Mouse (Mus musculus) neural tube, embryonic 11.5 days (tissue): ENCODE results near the gene Gria1. TPM values are rescaled to one million over a fixed set of nuclear protein-coding genes. Genes with fewer than 3 reads are reported as not detected.
A peak's percentile ranks its signal among the peaks of the same experiment; 100 is the strongest.

Experiments used
- ATAC-seq: fragments of 200-750 bp; cut with Nextera tagmentation; 2 replicates; pipeline ENCODE4 v1.8.0; 2017; ENCODE audit warnings: moderate number of reproducible peaks, mild to moderate bottlenecking, moderate TSS enrichment, moderate library complexity; ENCODE audit not compliant: insufficient read depth, low FRiP score, low TSS enrichment
- DNase-seq: peaks from one replicate; pipeline ENCODE4 v3.0.0-alpha.2; 2015; ENCODE audit warnings: low spot score
- H3K27ac ChIP-seq: fragments of 300-500 bp; sonication (generic); 2 replicates; pipeline ENCODE4 v1.5.1; 2014; ENCODE audit warnings: low read depth, mild to moderate bottlenecking, low read length
- H3K27me3 ChIP-seq: fragments of 300-500 bp; sonication (generic); 2 replicates; pipeline ENCODE4 v1.6.1; 2014; ENCODE audit warnings: mild to moderate bottlenecking, low read length, mixed read lengths; ENCODE audit not compliant: control insufficient read depth, insufficient read depth
- H3K36me3 ChIP-seq: fragments of 300-500 bp; sonication (generic); 2 replicates; pipeline ENCODE4 v1.6.1; 2014; ENCODE audit warnings: mild to moderate bottlenecking, low read length, moderate library complexity, mixed read lengths; ENCODE audit not compliant: control insufficient read depth, insufficient read depth
- H3K4me1 ChIP-seq: fragments of 300-500 bp; sonication (generic); 2 replicates; pipeline ENCODE4 v1.6.1; 2014; ENCODE audit warnings: low read length, mixed read lengths; ENCODE audit not compliant: control insufficient read depth, insufficient read depth
- H3K4me2 ChIP-seq: fragments of 300-500 bp; sonication (generic); 2 replicates; pipeline ENCODE4 v1.6.1; 2014; ENCODE audit warnings: low read depth, mild to moderate bottlenecking, moderate library complexity
- H3K4me3 ChIP-seq: fragments of 300-500 bp; sonication (generic); 2 replicates; pipeline ENCODE4 v1.5.1; 2014; ENCODE audit warnings: low read depth, low read length
- H3K9ac ChIP-seq: fragments of 300-500 bp; sonication (generic); 2 replicates; pipeline ENCODE4 v1.6.1; 2014; ENCODE audit warnings: mild to moderate bottlenecking, low read length
- H3K9me3 ChIP-seq: fragments of 300-500 bp; sonication (generic); 2 replicates; pipeline ENCODE4 v1.6.1; 2016; ENCODE audit warnings: low read length; ENCODE audit not compliant: control insufficient read depth
- WGBS: fragments of 180-500 bp; shearing (Covaris S2); extraction: QIAGEN DNeasy Blood & Tissue Kit; methylation state at CpG from one replicate; pipeline ENCODE4 v1.1.7; 2014; 5-methylcytosine and 5-hydroxymethylcytosine counted together
- polyA plus RNA-seq: library from polyadenylated mRNA; unstranded; fragments of >200 nt; fragmentation: Nextera tagmentation; extraction: Ambion mirVana; gene quantifications from 2 replicates; pipeline ENCODE4 v1.2.1, GENCODE M21; 2014

Gene Gria1
- polyA plus RNA-seq = 3.2 and 3.5 TPM in 2 replicates

DNA sequence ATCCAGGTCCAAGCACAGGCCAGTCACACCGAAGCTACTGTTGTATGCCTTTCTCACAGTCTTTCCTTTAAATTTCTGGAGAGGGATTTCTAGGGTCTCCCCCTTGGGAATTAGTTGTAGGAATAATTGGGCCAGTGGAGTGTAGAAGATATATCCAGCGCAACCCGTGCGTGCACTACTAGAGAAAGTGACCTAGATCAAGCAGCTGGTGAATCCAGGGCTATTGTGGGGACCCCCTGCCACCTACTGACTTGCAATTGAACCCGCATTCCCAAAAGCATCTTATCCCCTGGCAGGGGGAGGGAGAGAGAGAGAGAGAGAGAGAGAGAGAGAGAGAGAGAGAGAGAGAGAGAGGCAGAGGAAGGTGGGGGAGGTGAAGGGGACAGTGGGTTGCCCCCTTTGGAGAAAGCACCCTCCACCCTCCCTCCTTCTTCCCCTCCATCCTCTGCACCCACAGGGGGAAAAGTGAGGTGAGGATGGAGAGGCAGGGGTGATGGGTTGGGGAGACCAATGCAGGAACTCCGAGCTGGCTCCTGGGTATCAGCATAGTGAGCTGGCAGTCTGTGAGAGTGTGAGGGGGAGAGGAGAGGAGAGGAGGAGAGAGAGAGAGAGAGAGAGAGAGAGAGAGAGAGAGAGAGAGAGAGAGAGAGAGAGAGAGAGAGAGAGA lies at the start of gene Gria1:
Gene Gria1 (plus strand): TSS at position 364 of the 667 bp plus-strand sequence.
- no peaks in the 10 kb centered on the region for H3K27me3 ChIP-seq
- H3K9me3 ChIP-seq = no peaks in the 10 kb centered on the region
- no peak within 1 kb of the TSS for H3K27ac ChIP-seq
- WGBS = 28% methylated on average over 6 of the region's 6 CpGs
- H3K4me2 ChIP-seq = peak within 1 kb of the TSS; percentile 36
- no peaks in the 10 kb centered on the region for H3K4me1 ChIP-seq
- H3K36me3 ChIP-seq = no peaks in the 10 kb centered on the region
- H3K9ac ChIP-seq = peak within 1 kb of the TSS; percentile 46
- DNase-seq (peak; percentile 17), ATAC-seq (no peak)
- peak within 1 kb of the TSS; percentile 23 for H3K4me3 ChIP-seq

- no peak for ATAC-seq
- WGBS = 100% methylated on average over 3 of the region's 3 CpGs
These were observed 49.4 kb upstream of the Gria1 start for GRCm38 (mm10) chr11:56961751-56962150.

DNA sequence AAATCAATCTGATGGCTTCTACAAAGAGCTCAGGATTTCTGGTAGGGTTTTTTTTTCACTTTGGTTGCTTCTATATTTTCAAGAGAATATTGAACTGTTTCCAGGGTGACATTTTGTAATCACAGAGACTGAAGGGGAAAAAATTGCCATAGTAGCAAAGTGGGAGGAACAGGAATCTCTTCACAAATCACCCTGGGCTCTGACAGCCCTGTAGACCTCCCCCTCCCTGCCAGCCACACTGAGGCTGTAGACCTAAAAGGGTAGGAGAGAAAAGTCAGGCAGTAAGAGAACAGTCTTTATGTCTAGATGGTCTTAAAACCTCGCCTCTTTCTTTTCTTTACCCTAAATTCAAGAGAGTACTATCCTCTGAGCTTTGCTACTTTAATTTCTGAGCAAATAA lies 38.4 kb upstream of the Gria1 start:
- Histone ChIP-seq H3K4me3 (no peak overlapping the region), H3K27ac (no peak overlapping the region), H3K27me3 (no peaks in the 10 kb centered on the region), H3K4me1 (no peaks in the 10 kb centered on the region), H3K9ac (no peak overlapping the region), H3K4me2 (no peak overlapping the region), H3K9me3 (no peaks in the 10 kb centered on the region), H3K36me3 (no peaks in the 10 kb centered on the region)
- 46% methylated on average over 1 of the region's 1 CpGs for WGBS
- ATAC-seq (peak; percentile 63; the same call in 1 of the 2 replicates), DNase-seq (no peak)

More at GRCm38 (mm10) chr11:56961751-56962150, 49.4 kb upstream of the Gria1 start:
- DNase-seq = no peak
- Histone ChIP-seq H3K36me3 (no peaks in the 10 kb centered on the region), H3K4me3 (no peak overlapping the region), H3K9ac (no peak overlapping the region), H3K27me3 (no peaks in the 10 kb centered on the region), H3K27ac (no peak overlapping the region), H3K4me2 (no peak overlapping the region), H3K4me1 (no peaks in the 10 kb centered on the region), H3K9me3 (no peaks in the 10 kb centered on the region)

- Histone ChIP-seq H3K9ac (no peak overlapping the region), H3K9me3 (no peaks in the 10 kb centered on the region), H3K4me3 (no peak overlapping the region), H3K36me3 (no peaks in the 10 kb centered on the region), H3K4me2 (no peak overlapping the region), H3K27ac (no peak overlapping the region), H3K4me1 (no peaks in the 10 kb centered on the region), H3K27me3 (no peaks in the 10 kb centered on the region)
- WGBS = 95% methylated on average over 3 of the region's 3 CpGs
- no peak for ATAC-seq
- DNase-seq = no peak
These were observed 26.7 kb upstream of the Gria1 start for GRCm38 (mm10) chr11:56984321-56985000.

DNA sequence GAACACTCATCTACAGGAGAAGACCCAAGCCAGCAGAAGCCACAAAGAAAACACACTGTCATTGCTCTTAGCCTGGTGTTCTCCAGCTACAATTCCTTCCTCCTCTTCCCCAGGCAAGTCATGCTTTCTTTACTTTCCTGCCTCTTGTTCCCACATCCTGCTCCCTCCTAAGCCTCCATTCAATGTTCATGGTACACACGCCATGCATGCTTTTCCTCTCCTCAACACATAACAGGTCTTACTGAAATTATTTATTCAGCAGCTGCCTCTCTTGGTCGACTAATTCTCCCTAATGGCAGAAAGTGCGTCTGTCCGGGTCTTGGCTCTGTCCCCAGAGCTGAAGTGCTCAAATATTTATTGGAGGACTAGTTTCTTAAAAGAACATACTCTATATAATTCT lies 25.7 kb upstream of the Gria1 start:
- no peak overlapping the region for H3K9ac ChIP-seq
- WGBS = 81% methylated on average over 4 of the region's 4 CpGs
- H3K9me3 ChIP-seq = no peaks in the 10 kb centered on the region
- no peak overlapping the region for H3K27ac ChIP-seq
- no peak overlapping the region for H3K4me2 ChIP-seq
- no peaks in the 10 kb centered on the region for H3K4me1 ChIP-seq
- H3K4me3 ChIP-seq = no peak overlapping the region
- no peak for DNase-seq
- ATAC-seq = no peak
- H3K36me3 ChIP-seq = no peaks in the 10 kb centered on the region
- H3K27me3 ChIP-seq = no peaks in the 10 kb centered on the region

GRCm38 (mm10) chr11:56999601-57000001 lies 11.6 kb upstream of the Gria1 start:
- ATAC-seq (no peak), DNase-seq (no peak)
- WGBS = 76% methylated on average over 3 of the region's 3 CpGs
- no peaks in the 10 kb centered on the region for H3K4me1 ChIP-seq
- H3K9me3 ChIP-seq = no peaks in the 10 kb centered on the region
- H3K27me3 ChIP-seq = no peaks in the 10 kb centered on the region
- no peak overlapping the region for H3K9ac ChIP-seq
- H3K27ac ChIP-seq = no peak overlapping the region
- no peak overlapping the region for H3K4me2 ChIP-seq
- no peaks in the 10 kb centered on the region for H3K36me3 ChIP-seq
- no peak overlapping the region for H3K4me3 ChIP-seq

DNA sequence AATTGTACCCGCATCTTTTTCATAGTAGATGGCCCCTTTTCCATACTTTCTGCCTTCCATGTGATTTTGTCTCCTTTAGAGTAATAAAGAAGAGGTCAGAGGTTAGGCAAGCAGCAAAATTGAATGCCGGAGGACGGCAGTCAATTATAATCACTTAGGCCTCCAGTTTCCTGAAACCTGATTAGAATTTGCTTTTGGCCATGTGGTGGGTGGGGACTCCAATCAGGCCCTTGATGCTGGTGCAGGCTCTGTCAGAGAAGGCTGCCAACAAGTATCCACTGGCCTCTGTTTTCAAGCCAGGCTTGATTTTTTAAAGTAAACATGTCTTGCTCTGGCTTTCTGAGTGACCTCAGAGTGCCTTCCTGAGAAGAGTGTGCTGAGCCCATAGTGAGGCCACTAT lies 6.6 kb upstream of the Gria1 start:
- Histone ChIP-seq H3K27ac (no peak overlapping the region), H3K4me2 (no peak overlapping the region)
- no peak for ATAC-seq

DNA sequence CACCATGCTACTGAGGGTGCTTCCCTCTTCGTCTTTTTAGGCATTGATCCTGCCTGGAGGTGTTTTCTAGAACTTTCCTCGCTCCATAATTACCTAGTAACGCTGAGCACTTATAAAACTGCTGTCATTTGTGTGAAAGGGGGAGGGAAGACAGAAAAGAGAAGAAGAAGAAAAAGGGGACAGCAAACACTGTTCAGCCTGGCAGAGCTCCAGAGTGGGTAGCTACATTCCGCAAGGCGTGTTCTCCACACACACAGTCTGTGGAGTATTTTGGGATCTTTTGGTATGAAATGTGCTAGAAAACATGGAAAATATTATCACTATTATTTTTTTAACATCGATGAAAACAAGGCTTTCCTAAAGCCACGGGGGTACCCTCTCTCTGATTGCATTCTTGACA lies 5.8 kb upstream of the Gria1 start:
- no peak overlapping the region for H3K27ac ChIP-seq
- no peaks in the 10 kb centered on the region for H3K36me3 ChIP-seq
- 85% methylated on average over 7 of the region's 7 CpGs for WGBS
- no peak for DNase-seq
- no peak overlapping the region for H3K4me2 ChIP-seq
- no peaks in the 10 kb centered on the region for H3K9me3 ChIP-seq
- no peak overlapping the region for H3K9ac ChIP-seq
- no peak for ATAC-seq
- H3K4me1 ChIP-seq = no peaks in the 10 kb centered on the region
- H3K4me3 ChIP-seq = no peak overlapping the region
- H3K27me3 ChIP-seq = no peaks in the 10 kb centered on the region

More for the DNA sequence above, 6.6 kb upstream of the Gria1 start:
- Histone ChIP-seq H3K9ac (no peak overlapping the region), H3K36me3 (no peaks in the 10 kb centered on the region), H3K4me3 (no peak overlapping the region), H3K27me3 (no peaks in the 10 kb centered on the region), H3K4me1 (no peaks in the 10 kb centered on the region), H3K9me3 (no peaks in the 10 kb centered on the region)
- 43% methylated on average over 3 of the region's 3 CpGs for WGBS
- no peak for DNase-seq

GRCm38 (mm10) chr11:57007790-57008189 lies 3.4 kb upstream of the Gria1 start:
- H3K9me3 ChIP-seq = no peaks in the 10 kb centered on the region
- no peaks in the 10 kb centered on the region for H3K36me3 ChIP-seq
- no peak overlapping the region for H3K4me2 ChIP-seq
- no peak overlapping the region for H3K9ac ChIP-seq
- H3K27me3 ChIP-seq = no peaks in the 10 kb centered on the region
- WGBS = 92% methylated on average over 4 of the region's 4 CpGs
- no peak overlapping the region for H3K27ac ChIP-seq
- H3K4me1 ChIP-seq = no peaks in the 10 kb centered on the region
- no peak overlapping the region for H3K4me3 ChIP-seq
- DNase-seq (no peak), ATAC-seq (no peak)
